Mouse (Mus musculus): ENCODE measurements around the gene Stard13. TPM values are rescaled to one million over a fixed set of nuclear protein-coding genes. Genes with fewer than 3 reads are reported as not detected.

The Stard13 gene
- polyA plus RNA-seq, 1 experiment = 1.9 TPM

GRCm38 (mm10) chr5:151134202-151134601 is 99.4 kb downstream of the Stard13 start:
- DNase-seq = no peak
- no peaks in the 10 kb centered on the region for H3K4me1 ChIP-seq (replicated peaks; ENCODE audit: control insufficient read depth, insufficient read depth, low read length)
- WGBS = 93% methylated on average over 4 of the region's 4 CpGs
- H3K27me3 ChIP-seq (ENCODE audit: control insufficient read depth, insufficient read depth, low read length) = no peaks in the 10 kb centered on the region
- H3K27ac ChIP-seq (ENCODE audit: control insufficient read depth, insufficient read depth, low read length) = no peak overlapping the region
- no peaks in the 10 kb centered on the region for H3K36me3 ChIP-seq (ENCODE audit: control insufficient read depth, insufficient read depth, low read length)
- no peak for TF ChIP-seq CTCF (IDR thresholded peaks at IDR 0.05; ENCODE audit: borderline replicate concordance, control insufficient read depth, extremely low read depth, insufficient read depth, low read length, poor library complexity)
- TF ChIP-seq POLR2A (IDR thresholded peaks at IDR 0.05; ENCODE audit: control insufficient read depth, extremely low read depth, insufficient read depth, low read length, poor library complexity) = no peak
- no peak overlapping the region for H3K4me3 ChIP-seq (ENCODE audit: control insufficient read depth, insufficient read depth, low read length)

GRCm38 (mm10) chr5:151133744-151134143 is 99.9 kb downstream of the Stard13 start:
- Histone ChIP-seq H3K27ac (ENCODE audit: control insufficient read depth, insufficient read depth, low read length) (no peak overlapping the region), H3K4me1 (replicated peaks; ENCODE audit: control insufficient read depth, insufficient read depth, low read length) (no peaks in the 10 kb centered on the region), H3K4me3 (ENCODE audit: control insufficient read depth, insufficient read depth, low read length) (no peak overlapping the region), H3K27me3 (ENCODE audit: control insufficient read depth, insufficient read depth, low read length) (no peaks in the 10 kb centered on the region), H3K36me3 (ENCODE audit: control insufficient read depth, insufficient read depth, low read length) (no peaks in the 10 kb centered on the region)
- DNase-seq = no peak
- 94% methylated on average over 14 of the region's 14 CpGs for WGBS
- TF ChIP-seq CTCF (IDR thresholded peaks at IDR 0.05; ENCODE audit: borderline replicate concordance, control insufficient read depth, extremely low read depth, insufficient read depth, low read length, poor library complexity) (no peak), POLR2A (IDR thresholded peaks at IDR 0.05; ENCODE audit: control insufficient read depth, extremely low read depth, insufficient read depth, low read length, poor library complexity) (no peak)

GRCm38 (mm10) chr5:151129762-151130161 is 103.9 kb downstream of the Stard13 start:
- 34% methylated on average over 2 of the region's 2 CpGs for WGBS
- no peak overlapping the region for H3K4me3 ChIP-seq (ENCODE audit: control insufficient read depth, insufficient read depth, low read length)
- no peaks in the 10 kb centered on the region for H3K27me3 ChIP-seq (ENCODE audit: control insufficient read depth, insufficient read depth, low read length)
- no peaks in the 10 kb centered on the region for H3K4me1 ChIP-seq (replicated peaks; ENCODE audit: control insufficient read depth, insufficient read depth, low read length)
- H3K36me3 ChIP-seq (ENCODE audit: control insufficient read depth, insufficient read depth, low read length) = no peaks in the 10 kb centered on the region
- no peak for TF ChIP-seq CTCF (IDR thresholded peaks at IDR 0.05; ENCODE audit: borderline replicate concordance, control insufficient read depth, extremely low read depth, insufficient read depth, low read length, poor library complexity)
- TF ChIP-seq POLR2A (IDR thresholded peaks at IDR 0.05; ENCODE audit: control insufficient read depth, extremely low read depth, insufficient read depth, low read length, poor library complexity) = no peak
- H3K27ac ChIP-seq (ENCODE audit: control insufficient read depth, insufficient read depth, low read length) = no peak overlapping the region
- no peak for DNase-seq

- Histone ChIP-seq H3K36me3 (ENCODE audit: control insufficient read depth, insufficient read depth, low read length) (no peaks in the 10 kb centered on the region), H3K27ac (ENCODE audit: control insufficient read depth, insufficient read depth, low read length) (no peak overlapping the region), H3K4me1 (replicated peaks; ENCODE audit: control insufficient read depth, insufficient read depth, low read length) (no peaks in the 10 kb centered on the region), H3K4me3 (ENCODE audit: control insufficient read depth, insufficient read depth, low read length) (no peak overlapping the region), H3K27me3 (ENCODE audit: control insufficient read depth, insufficient read depth, low read length) (no peaks in the 10 kb centered on the region)
- no peak for DNase-seq
- no peak for TF ChIP-seq CTCF (IDR thresholded peaks at IDR 0.05; ENCODE audit: borderline replicate concordance, control insufficient read depth, extremely low read depth, insufficient read depth, low read length, poor library complexity)
- TF ChIP-seq POLR2A (IDR thresholded peaks at IDR 0.05; ENCODE audit: control insufficient read depth, extremely low read depth, insufficient read depth, low read length, poor library complexity) = no peak
- 26% methylated on average over 6 of the region's 6 CpGs for WGBS
Measured at GRCm38 (mm10) chr5:151127298-151127717, 106.3 kb downstream of the Stard13 start.

- Histone ChIP-seq H3K36me3 (ENCODE audit: control insufficient read depth, insufficient read depth, low read length) (no peaks in the 10 kb centered on the region), H3K27ac (ENCODE audit: control insufficient read depth, insufficient read depth, low read length) (no peak overlapping the region), H3K27me3 (ENCODE audit: control insufficient read depth, insufficient read depth, low read length) (no peaks in the 10 kb centered on the region), H3K4me3 (ENCODE audit: control insufficient read depth, insufficient read depth, low read length) (no peak overlapping the region), H3K4me1 (replicated peaks; ENCODE audit: control insufficient read depth, insufficient read depth, low read length) (no peaks in the 10 kb centered on the region)
- TF ChIP-seq POLR2A (IDR thresholded peaks at IDR 0.05; ENCODE audit: control insufficient read depth, extremely low read depth, insufficient read depth, low read length, poor library complexity) = no peak
- TF ChIP-seq CTCF (IDR thresholded peaks at IDR 0.05; ENCODE audit: borderline replicate concordance, control insufficient read depth, extremely low read depth, insufficient read depth, low read length, poor library complexity) = no peak
- WGBS = 88% methylated on average over 10 of the region's 10 CpGs
- DNase-seq = no peak
Measured at GRCm38 (mm10) chr5:151126608-151127005, 107.0 kb downstream of the Stard13 start.

- Histone ChIP-seq H3K4me1 (replicated peaks; ENCODE audit: control insufficient read depth, insufficient read depth, low read length) (no peaks in the 10 kb centered on the region), H3K36me3 (ENCODE audit: control insufficient read depth, insufficient read depth, low read length) (no peaks in the 10 kb centered on the region), H3K27ac (ENCODE audit: control insufficient read depth, insufficient read depth, low read length) (no peak overlapping the region), H3K27me3 (ENCODE audit: control insufficient read depth, insufficient read depth, low read length) (no peaks in the 10 kb centered on the region), H3K4me3 (ENCODE audit: control insufficient read depth, insufficient read depth, low read length) (no peak overlapping the region)
- TF ChIP-seq CTCF (IDR thresholded peaks at IDR 0.05; ENCODE audit: borderline replicate concordance, control insufficient read depth, extremely low read depth, insufficient read depth, low read length, poor library complexity) = no peak
- no peak for TF ChIP-seq POLR2A (IDR thresholded peaks at IDR 0.05; ENCODE audit: control insufficient read depth, extremely low read depth, insufficient read depth, low read length, poor library complexity)
- WGBS = 90% methylated on average over 6 of the region's 6 CpGs
- no peak for DNase-seq
Measured at GRCm38 (mm10) chr5:151125985-151126607, 107.5 kb downstream of the Stard13 start.

GRCm38 (mm10) chr5:151117846-151118245 is 115.8 kb downstream of the Stard13 start:
- H3K27ac ChIP-seq (ENCODE audit: control insufficient read depth, insufficient read depth, low read length) = no peak overlapping the region
- H3K27me3 ChIP-seq (ENCODE audit: control insufficient read depth, insufficient read depth, low read length) = no peaks in the 10 kb centered on the region
- no peaks in the 10 kb centered on the region for H3K36me3 ChIP-seq (ENCODE audit: control insufficient read depth, insufficient read depth, low read length)
- no peak for DNase-seq
- no peaks in the 10 kb centered on the region for H3K4me1 ChIP-seq (replicated peaks; ENCODE audit: control insufficient read depth, insufficient read depth, low read length)
- no peak for TF ChIP-seq POLR2A (IDR thresholded peaks at IDR 0.05; ENCODE audit: control insufficient read depth, extremely low read depth, insufficient read depth, low read length, poor library complexity)
- H3K4me3 ChIP-seq (ENCODE audit: control insufficient read depth, insufficient read depth, low read length) = no peak overlapping the region
- 91% methylated on average over 2 of the region's 2 CpGs for WGBS

Measured in thymus, adult 2 months (tissue).